Mouse (Mus musculus) embryo, embryonic 11.5 days (tissue): ENCODE data around the gene Rnf130.
"Not testable (repeated sequence)": the region's sequence is repeated elsewhere in the genome, so short reads cannot be mapped to it uniquely, and the experiment has no call there.

Source experiments
- DNase-seq: peaks from one replicate; pipeline ENCODE4 v3.0.0-alpha.2; 2012; ENCODE audit warnings: low read depth, low spot score

Rnf130 gene

DNA sequence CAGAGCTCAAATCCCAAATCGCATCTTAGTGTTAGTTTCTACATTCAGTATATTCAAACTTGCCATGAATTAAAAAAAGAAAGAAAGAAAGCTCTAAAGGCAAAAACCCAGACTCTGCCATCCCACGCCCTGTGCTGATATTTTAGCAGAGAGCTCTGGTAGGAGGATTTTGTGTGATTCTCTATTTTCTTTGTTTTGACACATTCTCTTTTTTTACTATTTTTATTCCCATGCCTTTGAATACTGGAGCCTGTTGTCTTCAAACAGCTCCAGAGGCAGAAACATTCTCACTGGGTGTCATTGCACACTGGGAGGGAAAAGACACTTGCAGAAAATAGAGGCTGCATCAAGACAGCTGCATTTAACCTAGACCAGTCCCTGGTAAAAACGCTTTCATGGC, 61.1 kb downstream of the Rnf130 start:
- no peak for DNase-seq

DNA sequence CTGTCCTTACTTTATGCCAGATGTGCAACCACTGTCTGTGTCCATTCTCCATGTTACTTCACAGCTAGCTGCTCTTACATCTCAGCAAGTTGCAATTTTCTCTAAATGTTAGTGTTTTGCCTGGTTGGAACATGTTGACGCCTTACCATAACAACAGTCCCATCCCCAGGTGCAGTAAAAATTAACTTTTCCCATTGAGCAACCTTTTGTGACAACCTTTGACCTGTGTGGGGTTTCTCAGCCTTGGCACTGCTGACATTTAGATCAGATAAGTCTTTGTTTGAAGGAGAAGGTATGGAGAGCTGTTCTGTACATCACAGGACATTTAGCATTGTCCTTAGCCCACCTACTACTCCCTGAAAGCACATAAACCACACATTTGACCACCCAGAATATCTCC, 64.7 kb downstream of the Rnf130 start:
- no peak for DNase-seq

DNA sequence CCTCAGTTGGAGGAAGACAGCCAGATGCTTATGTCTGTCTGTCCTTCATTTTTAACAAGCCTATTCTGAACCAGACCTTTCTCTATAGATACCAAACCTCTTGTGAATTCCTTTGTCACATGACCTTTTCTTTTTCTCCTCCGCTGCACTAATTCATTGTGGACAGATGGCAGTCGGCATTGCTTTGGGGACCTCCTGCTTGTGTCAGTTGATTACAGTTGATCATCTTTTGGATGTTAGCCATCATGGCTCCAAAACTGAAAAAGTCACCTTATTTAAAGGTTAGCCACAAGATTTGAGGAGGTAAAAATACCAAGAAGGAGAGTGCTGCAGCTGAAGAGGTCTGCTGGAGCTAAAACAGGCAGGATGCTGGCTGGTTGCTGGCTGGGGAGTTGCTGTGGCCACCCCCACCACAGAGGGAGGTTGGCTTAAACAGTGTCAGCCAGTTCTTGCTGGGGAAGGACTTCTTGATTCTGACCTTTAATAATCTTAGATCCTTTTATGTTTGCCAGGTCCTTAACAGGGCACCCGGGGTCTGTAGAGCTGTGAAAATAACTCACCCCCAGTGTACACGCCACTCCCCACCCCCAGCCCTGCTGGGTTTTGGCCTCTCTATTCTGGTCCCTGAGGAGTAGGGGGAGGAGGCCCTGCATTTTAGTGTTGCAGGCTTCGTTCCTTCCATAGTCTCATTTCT, 66.0 kb downstream of the Rnf130 start:
- no peak for DNase-seq

DNA sequence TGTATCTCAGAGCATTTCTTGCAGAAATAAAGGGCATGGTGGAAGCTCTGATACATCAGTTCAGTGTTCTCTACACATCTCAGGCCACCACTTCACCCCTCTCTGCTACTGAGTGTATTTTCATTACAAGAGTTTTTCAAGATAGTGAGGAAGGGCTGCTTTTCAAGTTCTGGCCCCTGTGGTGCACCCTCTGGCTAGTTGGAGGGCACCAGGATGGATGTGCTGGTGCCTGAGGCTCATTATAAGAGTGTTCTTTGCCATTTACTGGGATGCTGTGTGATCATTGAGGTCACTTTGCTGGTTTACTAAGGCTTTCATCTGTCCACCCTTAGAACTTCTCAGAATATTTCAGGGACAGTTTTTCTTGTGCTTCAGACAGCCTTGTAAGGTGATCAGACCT, 66.5 kb downstream of the Rnf130 start:
- DNase-seq: no peak

DNA sequence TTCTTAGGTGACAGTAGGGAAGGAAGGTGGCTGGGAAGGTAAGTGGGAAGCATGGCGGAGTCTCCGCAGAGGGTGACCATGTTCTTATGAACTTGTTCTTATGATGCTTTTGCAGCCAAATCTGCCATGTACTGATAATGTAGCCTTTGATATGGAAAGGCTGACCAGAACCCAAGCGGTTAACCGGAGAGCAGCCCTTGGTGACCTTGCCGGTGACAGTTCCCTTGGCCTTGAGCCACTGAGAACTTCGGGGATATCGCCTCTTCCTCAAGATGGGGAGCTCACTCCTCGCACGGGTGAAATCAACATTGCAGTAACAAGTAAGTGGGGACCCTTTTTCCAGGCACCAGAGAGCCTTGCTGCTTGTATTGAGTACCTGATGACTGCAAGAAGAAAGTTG, 70.5 kb downstream of the Rnf130 start:
- DNase-seq: no peak

DNA sequence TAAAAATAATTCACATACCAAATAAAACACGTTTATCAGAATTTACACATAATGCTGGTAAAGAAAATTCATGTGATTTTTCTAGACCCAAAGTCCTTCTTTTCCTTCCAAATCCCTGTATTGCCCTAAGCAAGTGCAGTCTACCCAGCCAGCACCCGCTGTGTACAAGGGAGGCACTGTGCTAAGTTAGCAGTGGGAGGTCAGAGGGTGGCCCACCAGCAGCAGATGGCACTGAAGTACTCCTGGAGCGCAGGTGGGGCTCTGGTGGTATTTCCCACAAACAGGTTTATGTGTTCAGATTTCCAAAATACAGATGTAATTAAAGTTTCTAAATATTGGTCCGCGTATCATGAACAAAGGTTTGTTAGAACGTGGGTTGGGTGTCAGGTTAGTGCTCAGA, 71.9 kb downstream of the Rnf130 start:
- no peak for DNase-seq

DNA sequence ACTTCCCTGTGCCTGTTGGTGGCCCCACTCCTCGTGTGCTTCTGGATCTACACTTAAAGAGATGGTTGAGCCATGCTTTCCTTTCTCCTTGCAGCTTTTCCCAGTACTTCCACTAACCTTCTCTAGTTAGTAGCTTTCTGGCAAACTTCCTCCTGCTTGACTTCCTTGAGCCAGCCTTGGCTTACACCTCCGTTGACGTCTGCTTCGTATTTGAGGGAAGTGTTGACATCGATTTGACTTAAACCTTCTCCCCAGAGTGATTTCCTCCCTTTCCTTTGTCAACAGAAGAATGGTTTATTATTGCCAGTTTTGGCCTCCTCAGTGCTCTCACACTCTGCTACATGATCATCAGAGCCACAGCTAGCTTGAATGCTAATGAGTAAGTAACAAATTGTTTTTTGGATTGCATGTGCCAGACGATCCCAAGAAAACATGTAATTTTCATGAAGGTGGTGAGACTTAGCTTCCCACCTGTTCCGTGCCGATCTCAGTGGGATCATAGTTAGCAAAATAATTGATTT, 73.9 kb downstream of the Rnf130 start:
- DNase-seq: no peak

DNA sequence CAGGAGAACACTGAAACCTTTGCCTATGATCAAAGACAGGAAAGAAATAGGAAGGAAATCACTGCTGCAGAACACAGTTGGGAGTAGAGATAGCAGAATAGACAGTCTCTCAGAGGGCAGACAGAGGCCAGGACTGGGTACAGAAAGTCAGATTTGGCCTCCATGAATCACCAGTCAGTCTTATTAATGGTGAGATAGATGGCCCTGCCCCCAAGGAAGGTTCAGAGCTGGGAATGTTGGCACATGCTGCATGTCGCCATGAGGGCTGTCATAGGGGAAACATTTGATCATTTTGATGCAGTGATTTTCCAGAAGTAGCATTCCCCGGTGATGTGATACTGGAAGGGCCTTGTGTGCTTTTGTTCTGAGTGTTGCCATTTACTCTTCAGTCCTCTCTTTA, 74.5 kb downstream of the Rnf130 start:
- no peak for DNase-seq

DNA sequence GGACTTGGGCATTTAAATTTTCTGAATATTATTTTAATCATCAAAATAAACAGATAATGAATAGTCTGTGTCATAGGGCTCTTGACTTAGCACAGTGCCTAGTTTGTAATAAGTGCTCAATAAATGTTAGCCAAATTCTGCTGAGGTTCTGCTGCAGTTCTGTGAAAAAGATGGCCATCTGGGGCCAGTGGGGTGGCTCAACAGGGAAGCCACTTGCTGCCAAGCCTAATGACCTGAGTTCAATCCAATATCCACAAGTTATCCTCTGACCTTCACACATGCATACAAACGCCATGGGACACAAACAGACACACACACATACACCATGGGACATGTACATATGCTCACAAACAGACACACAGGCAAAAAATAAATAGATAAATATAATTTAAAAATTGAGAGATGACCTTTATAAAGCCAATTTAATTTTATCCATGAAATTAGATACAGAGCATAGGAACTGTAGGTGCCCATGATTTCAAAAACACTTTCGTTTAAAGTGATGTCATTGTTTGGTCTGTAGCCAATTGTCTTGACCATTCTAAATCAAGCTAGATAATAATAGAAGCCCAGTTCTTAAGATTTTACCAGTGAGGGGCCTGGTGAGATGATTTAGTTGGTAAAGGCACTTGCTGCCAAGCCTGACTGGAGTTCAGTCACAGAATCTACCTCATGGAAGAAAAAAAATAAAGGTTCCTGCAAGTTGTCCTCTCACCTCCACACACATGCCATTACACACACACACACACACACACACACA, 75.6 kb downstream of the Rnf130 start:
- no peak for DNase-seq

DNA sequence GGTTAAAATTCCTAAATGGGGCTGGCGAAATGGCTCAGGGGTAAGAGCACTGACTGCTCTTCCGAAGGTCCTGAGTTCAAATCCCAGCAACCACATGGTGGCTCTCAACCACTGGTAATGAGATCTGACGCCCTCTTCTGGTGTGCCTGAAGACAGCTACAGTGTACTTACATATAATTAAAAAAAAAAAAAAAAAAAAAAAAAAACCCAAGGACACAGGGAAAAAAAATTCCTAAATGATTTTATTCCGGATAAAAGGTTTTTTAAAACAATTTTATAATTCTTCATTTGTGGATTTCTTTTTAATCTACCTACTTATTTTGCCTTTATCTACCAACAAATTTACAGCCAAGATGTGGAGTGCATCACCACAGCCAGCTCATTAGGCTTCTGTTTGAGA, 76.8 kb downstream of the Rnf130 start:
- DNase-seq: not testable (repeated sequence)

DNA sequence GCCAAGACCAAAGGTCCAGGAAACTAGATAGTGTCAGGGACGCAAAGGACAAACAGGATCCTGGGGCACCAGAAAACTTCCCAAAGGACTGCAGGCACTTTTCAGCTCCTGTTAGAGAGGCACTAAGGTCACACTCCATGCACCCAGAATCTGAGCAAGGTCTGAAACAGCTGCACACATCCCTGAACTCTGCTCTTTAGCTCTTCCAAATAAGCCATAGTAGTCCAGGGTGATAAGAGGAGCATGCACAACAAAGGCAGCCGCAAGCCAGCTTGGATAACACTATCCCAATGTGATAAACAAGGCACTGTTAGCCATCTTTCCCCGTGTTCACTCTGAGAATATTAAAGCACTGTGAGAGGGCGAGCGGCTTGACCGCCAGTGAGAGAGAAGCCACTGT, 78.9 kb downstream of the Rnf130 start:
- DNase-seq: no peak

DNA sequence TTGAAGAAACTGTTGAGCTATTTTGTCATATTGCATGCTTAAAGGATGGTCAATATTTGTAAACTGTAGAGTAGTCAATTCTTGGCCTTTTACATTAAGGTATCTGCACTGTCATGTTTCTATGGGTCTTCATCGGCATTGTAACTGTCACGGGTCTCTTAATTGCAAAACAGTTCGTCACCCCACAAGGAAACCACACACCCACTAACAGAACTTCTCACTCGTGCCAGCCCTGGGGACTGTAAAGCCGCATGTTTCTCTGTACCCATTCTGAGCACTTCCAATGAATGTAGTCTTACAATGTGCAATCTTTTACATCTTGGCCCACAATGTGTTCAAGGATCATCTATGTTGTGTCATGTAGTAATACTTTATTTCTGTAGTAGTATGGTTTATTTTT, 80.1 kb downstream of the Rnf130 start:
- no peak for DNase-seq

DNA sequence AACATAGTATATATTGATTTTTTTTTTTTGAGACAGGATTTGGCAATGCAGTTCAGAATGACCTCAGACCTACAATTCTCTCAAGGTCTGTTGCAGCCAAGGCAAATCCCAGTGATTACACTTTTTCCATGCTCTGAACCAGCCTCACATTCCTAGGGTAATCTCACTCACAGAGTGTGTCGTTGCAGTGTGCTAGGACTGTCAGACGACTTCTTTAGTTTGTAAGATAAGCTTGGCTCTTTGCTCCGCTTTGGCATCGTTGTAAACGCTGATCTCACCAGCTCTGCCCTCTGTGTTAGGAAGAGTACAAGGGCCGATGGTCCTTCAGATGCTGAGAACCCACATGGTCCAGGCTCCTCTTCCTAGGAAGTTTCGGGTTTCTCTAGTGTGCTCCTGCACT, 80.9 kb downstream of the Rnf130 start:
- no peak for DNase-seq

DNA sequence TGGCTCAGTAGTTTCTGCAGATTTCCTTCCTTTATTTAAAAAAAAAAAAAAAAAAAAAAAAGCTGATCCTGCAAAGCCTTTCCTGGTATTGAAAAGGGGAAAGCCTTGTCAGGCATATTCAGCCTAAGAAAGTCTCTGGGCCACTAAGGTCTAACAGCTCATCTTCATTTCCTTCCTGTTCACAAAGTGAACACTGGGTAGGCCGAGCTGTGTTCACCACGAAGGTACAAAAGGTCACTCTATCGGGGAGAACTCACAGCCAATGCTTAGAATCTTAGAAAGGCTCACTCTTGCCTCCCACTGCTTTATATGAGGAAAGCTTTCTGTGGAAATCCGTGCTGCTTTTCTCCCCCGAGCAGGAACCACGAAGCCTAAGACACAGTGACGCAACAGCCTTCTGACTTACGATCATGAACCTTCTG, 83.7 kb downstream of the Rnf130 start:
- no peak for DNase-seq

DNA sequence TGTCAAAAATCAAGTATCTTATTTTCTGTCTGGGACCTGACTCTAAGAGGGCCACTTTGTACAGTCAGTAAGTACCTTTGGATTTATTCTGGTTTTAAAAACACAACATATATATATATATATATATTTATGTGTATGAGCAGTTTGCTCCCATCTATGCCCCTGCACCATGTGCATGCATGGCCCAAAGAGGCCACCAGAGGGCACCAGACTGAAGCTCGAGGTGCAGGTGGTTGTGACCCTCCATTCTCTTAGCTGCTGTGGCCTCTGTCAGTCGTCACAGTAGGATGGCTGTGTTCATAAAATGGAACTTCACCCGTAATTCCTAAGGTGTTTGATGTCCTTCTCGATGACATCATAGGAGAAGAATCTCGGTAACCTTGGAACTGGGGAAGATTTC, 89.2 kb downstream of the Rnf130 start:
- peak; percentile 52 for DNase-seq

DNA sequence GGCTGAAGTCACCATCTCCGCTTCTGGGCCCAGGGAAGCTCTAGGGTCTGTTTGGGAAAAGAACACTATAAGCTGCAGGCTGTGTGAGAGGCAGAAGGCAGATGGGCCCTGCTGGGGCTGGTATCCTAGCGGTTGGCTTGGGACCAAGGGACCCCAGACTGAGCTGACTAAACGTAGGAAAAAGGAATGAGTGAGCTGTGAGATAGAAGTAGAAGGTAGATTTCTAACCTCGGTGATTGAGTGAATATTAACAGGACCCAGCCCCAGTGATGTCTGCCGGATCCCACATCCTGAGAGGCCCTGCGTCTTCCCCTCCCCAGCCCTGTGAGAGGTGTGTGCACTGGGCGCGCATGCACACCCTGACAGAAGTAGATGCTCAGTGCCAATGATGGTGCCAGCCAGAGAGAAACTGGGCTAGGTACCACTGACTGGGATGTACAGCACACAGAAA, 97.5 kb downstream of the Rnf130 start:
- no peak for DNase-seq

DNA sequence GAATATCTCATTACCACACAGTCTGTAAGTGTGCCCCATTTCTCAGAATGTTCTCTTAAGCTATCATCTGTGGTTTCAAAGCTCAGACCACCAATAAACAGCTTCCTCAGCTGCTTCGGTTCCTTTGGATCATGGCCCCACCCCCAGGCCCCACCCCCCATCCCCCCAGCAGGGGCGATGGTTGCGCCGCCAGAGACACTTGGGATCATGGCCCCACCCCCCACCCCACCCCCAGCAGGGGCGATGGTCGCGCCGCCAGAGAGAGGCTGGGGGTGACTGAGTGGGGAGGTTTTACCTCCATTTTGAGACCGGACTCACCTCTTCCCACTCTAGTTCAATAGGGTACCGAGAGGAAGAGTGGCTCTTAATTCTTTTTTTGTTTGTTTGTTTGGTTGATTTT, 102.6 kb downstream of the Rnf130 start:
- DNase-seq: no peak

DNA sequence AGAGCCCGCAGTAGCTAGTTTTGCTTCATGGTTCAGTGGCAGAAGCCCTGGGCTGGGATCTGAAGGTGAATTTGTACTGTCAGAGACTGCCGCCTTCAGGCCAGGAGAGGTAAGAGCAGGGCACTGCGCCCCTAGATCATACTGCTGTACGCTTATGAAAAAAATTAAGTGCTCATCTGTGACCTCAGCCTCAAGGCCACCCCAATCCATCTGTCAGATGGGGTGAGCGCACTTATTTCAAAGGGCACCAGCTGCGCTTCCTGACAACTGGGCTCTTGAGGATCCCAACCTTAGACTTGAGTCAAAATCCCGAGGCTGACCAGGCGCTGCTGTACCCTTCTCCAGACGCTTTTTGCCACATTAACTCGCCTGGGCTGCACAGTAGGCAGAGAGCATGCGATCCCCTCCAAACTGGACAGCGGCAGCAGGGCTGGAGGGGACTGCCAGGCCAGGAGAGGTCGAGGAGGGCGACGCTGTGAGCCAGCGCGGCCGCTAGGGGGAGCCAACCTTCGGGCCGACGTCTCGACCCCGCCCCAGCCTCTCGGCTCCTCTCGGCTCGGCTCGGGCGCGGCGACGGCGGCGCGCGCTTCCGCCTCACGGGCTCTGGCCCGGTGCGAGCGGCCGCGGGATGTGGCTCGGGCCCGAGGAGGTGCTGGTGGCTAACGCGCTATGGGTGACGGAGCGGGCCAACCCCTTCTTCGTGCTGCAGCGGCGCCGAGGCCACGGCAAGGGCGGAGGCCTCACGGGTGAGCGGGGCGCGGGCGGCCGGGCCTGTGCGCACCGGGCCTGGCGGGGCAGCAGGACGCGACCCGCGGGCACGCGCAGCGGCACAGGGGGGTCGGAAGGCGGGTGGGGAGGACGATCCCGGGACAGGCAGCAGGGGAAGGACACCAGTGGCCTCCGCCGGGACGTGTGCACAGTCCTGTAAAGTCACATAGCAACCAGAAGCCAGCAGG, 105.9 kb downstream of the Rnf130 start, which contains the start of gene Tbc1d9b:
Gene Tbc1d9b (plus strand): TSS at position 586 of the 956 bp plus-strand sequence.
- DNase-seq: peak; percentile 78

DNA sequence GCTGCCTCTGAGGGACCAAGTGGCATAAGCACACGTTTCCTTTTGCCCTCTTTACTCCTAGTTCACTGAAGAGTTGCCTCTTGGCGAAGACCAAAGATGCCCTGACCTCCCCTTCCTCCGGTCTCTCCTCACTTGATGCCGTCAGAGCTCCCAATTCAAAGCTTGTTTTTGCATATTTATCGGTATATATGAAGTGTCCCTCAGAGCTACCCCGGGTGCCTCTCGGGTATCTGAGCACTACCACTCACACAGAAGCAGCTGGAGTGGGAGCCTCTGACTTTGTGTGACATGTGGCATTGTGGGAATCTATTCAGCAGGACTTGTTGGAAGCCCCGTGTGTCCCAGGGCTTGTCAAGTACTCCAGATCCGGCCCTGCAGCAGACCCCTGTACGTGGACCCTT, 106.7 kb downstream of the Rnf130 start:
- DNase-seq: no peak

DNA sequence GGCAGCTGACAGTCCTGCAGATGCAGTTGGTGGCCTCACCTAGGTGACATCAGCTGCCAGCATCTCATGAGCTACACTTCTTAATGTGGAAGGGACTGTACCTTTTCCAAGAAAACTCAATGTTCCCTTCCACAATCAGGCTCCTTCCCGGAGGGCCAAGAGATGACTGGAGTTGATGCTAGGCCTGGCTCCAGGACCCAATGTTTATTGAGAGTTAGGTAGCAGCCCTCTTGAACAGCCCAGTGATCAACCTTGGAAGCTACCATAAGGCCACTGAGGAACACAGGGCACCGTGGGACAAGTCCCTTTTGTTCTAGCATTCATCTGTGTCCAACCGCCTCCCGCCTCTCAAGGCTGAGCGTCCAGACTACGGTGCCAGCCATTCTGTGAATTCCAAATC, 107.1 kb downstream of the Rnf130 start:
- no peak for DNase-seq

DNA sequence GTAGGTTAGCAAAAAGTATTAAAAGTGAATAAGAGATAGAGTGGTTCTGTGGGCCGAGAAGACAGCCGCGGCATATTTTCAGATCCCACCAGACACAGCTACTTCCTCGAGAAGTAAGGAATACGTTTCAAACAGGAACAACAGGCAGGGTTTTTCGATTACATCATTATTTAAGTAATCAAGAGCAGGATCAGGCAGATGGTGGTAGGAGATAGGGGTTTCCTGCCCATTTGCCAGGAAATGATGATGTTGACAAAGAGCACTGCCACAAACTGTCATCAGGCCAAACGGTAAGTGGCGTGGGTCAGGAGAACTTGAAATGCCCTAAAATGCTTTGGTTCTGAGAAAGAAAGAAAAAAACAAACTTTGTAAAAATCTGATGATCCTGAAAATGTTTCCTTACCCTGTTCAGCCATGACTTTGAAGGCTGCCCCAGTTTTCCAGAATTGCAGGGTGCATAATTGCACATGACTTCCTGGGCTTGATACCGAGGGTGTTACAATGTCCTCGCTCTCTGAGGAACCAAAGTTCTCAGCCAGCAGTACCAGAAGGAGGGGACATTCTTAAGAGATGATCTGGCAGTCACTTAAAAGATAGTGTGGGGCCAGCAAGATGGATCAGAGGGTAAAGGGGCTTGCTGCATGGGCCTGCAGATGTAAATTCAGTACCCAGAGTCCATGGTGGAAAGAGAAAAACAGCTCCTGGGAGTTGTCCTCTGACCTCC, 109.2 kb downstream of the Rnf130 start:
- DNase-seq: no peak
